Mouse (Mus musculus): ENCODE results near the gene Tmem211. TPM values are rescaled to one million over a fixed set of nuclear protein-coding genes. Genes with fewer than 3 reads are reported as not detected.

The Tmem211 gene
- total and polyA plus RNA-seq, 3 experiments, result not detected

DNA sequence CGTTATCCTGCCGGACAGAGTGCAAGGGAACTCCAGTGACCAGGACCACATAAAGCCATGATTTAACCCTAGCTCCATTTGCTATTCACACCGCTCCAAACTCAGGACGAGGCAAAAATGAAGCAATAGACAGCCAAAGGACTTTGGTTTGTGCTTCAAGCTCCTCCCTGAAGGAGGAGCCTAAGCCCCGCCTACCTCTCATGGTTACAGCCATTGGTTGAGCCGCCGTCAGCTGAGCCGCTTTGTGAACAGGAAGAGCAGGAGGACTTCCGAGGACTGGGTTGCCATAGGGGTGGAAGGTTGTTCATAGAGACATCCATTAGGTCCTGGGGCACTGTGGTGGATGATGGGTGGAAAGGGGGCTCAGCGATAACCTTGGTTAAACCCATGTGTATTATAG, 49.1 kb downstream of the Tmem211 start:
- dilution Hi-C loops (cut with MboI; ENCODE audit: extremely low pct_ligation_motif_present, extremely low pct_unique_long_range_greater_than_20kb, low sequenced_read_pairs) (no loop called here), in situ Hi-C loops (cut with MboI; ENCODE audit: low pct_ligation_motif_present, low pct_unique_long_range_greater_than_20kb, low sequenced_read_pairs) (no loop called here)
- no peak for DNase-seq (ENCODE audit: extremely low read depth)
- H3K27ac ChIP-seq (ENCODE audit: insufficient read depth, low read depth), result no peak overlapping the region
- H3K27me3 ChIP-seq (replicated peaks), result peaks cover 17% of the 10 kb centered on the region
- no peaks in the 10 kb centered on the region for H3K36me3 ChIP-seq (replicated peaks in 1 of 2; ENCODE audit: control insufficient read depth in 1 of 2, insufficient read depth in 1 of 2, low read length in 1 of 2)
- no peak overlapping the region for H3K4me3 ChIP-seq (replicated peaks in 1 of 3; ENCODE audit: low read depth in 2 of 3, low read length in 2 of 3, poor library complexity in 1 of 3)
- TF ChIP-seq MAFK (IDR thresholded peaks at IDR 0.05; ENCODE audit: insufficient replicate concordance, low read length) (no peak), JUN (IDR thresholded peaks at IDR 0.05; ENCODE audit: insufficient read depth, low read depth, low read length) (no peak), POLR2A (IDR thresholded peaks at IDR 0.05; ENCODE audit: low read depth, low read length) (no peak), CHD2 (IDR thresholded peaks at IDR 0.05; ENCODE audit: low read length) (no peak), JUND (conservative IDR thresholded peaks at IDR 0.05; ENCODE audit: low read depth, low read length) (no peak), ZNF384 (IDR thresholded peaks at IDR 0.05; ENCODE audit: low read depth, low read length) (no peak), USF1 (IDR thresholded peaks at IDR 0.05; ENCODE audit: low read depth, low read length) (no peak), GABPA (IDR thresholded peaks at IDR 0.05; ENCODE audit: insufficient replicate concordance, low read depth, low read length) (no peak), MEF2A (IDR thresholded peaks at IDR 0.05; ENCODE audit: borderline replicate concordance, low read depth, low read length) (no peak), CHD1 (IDR thresholded peaks at IDR 0.05; ENCODE audit: low read depth, low read length) (no peak), ZMIZ1 (IDR thresholded peaks at IDR 0.05; ENCODE audit: low read depth, low read length) (no peak), POLR2AphosphoS2 (IDR thresholded peaks at IDR 0.05; ENCODE audit: low read depth, low read length) (no peak), KAT2A (IDR thresholded peaks at IDR 0.05; ENCODE audit: insufficient replicate concordance, low read length) (no peak), E2F4 (IDR thresholded peaks at IDR 0.05; ENCODE audit: insufficient replicate concordance, low read depth, low read length) (no peak)
- no peaks in the 10 kb centered on the region for H3K4me1 ChIP-seq (ENCODE audit: control insufficient read depth in 1 of 2, insufficient read depth in 2 of 2)
- H3K79me2 ChIP-seq (replicated peaks; ENCODE audit: control insufficient read depth, extremely low read depth, insufficient read depth, poor library complexity, severe bottlenecking), result no peaks in the 10 kb centered on the region
- H3K4me2 ChIP-seq (ENCODE audit: insufficient read depth, low read depth, poor library complexity, severe bottlenecking), result no peak overlapping the region
- H3K9ac ChIP-seq (ENCODE audit: insufficient read depth, low read depth), result no peak overlapping the region
- H3K9me3 ChIP-seq (replicated peaks; ENCODE audit: low read length), result no peaks in the 10 kb centered on the region

DNA sequence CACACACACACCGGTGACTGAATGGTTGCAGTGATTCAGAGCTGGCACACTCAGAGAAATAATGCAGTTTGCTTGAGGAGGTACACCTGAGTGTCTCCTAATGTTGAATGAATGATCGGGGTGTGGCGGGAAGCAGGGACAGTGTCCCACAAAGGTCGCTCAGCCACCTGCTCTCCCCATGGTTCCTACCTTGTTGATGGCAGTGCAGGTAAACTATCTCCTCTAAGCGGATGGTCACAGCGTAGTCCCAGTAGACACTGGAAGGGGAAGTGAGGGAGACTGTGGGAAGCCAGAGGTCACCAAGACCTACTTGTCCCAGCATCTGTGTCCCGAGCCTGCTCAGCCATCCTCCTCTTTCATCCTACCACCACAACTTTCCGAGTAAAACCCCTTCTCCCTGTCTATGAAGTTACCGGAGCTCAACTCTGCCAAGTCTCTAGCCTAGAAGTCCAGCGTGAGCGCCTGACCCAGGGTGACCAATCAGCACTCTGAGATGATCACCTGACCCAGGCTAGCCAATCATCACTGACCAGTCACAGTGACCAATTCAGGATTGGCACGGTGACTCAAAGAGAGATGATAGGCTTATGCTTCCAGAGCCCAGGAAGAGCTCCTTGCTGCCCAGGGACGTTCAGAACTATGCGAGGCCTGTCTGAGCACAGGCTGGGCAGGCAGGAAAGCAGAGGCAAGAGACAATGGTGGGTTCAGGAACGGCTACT, 53.6 kb downstream of the Tmem211 start:
- Histone ChIP-seq H3K27ac (ENCODE audit: insufficient read depth, low read depth) (no peak overlapping the region), H3K36me3 (replicated peaks in 1 of 2; ENCODE audit: control insufficient read depth in 1 of 2, insufficient read depth in 1 of 2, low read length in 1 of 2) (no peaks in the 10 kb centered on the region), H3K4me2 (ENCODE audit: insufficient read depth, low read depth, poor library complexity, severe bottlenecking) (no peak overlapping the region), H3K4me3 (replicated peaks in 1 of 3; ENCODE audit: low read depth in 2 of 3, low read length in 2 of 3, poor library complexity in 1 of 3) (no peak overlapping the region), H3K4me1 (ENCODE audit: control insufficient read depth in 1 of 2, insufficient read depth in 2 of 2) (peaks cover 0 to 7% of the 10 kb centered on the region in 2 experiments; a peak in 2 of 4 replicates), H3K79me2 (replicated peaks; ENCODE audit: control insufficient read depth, extremely low read depth, insufficient read depth, poor library complexity, severe bottlenecking) (no peaks in the 10 kb centered on the region), H3K9ac (ENCODE audit: insufficient read depth, low read depth) (no peak overlapping the region), H3K9me3 (replicated peaks; ENCODE audit: low read length) (peaks cover 3% of the 10 kb centered on the region), H3K27me3 (replicated peaks) (peaks cover 19% of the 10 kb centered on the region)
- dilution Hi-C loops (cut with MboI; ENCODE audit: extremely low pct_ligation_motif_present, extremely low pct_unique_long_range_greater_than_20kb, low sequenced_read_pairs) (no loop called here), in situ Hi-C loops (cut with MboI; ENCODE audit: low pct_ligation_motif_present, low pct_unique_long_range_greater_than_20kb, low sequenced_read_pairs) (no loop called here)
- TF ChIP-seq POLR2A (IDR thresholded peaks at IDR 0.05; ENCODE audit: low read depth, low read length) (no peak), MAZ (IDR thresholded peaks at IDR 0.05; ENCODE audit: low read depth, low read length) (no peak), POLR2AphosphoS2 (IDR thresholded peaks at IDR 0.05; ENCODE audit: low read depth, low read length) (no peak), IRF4 (IDR thresholded peaks at IDR 0.05; ENCODE audit: low read depth, low read length) (no peak), NRF1 (IDR thresholded peaks at IDR 0.05; ENCODE audit: low read depth, low read length) (no peak), CHD2 (IDR thresholded peaks at IDR 0.05; ENCODE audit: low read length) (no peak), NELFE (IDR thresholded peaks at IDR 0.05; ENCODE audit: low read depth, low read length) (no peak), GABPA (IDR thresholded peaks at IDR 0.05; ENCODE audit: insufficient replicate concordance, low read depth, low read length) (no peak), SMC3 (IDR thresholded peaks at IDR 0.05; ENCODE audit: low read depth, low read length) (no peak), ZC3H11A (IDR thresholded peaks at IDR 0.05; ENCODE audit: low read depth, low read length) (no peak), RCOR1 (conservative IDR thresholded peaks at IDR 0.05; ENCODE audit: low read depth, low read length) (no peak), ETS1 (conservative IDR thresholded peaks at IDR 0.05; ENCODE audit: low read depth, low read length) (no peak)
- no peak for DNase-seq (ENCODE audit: extremely low read depth)
